Mouse (Mus musculus): ENCODE results near the gene Sptssb.

DNA sequence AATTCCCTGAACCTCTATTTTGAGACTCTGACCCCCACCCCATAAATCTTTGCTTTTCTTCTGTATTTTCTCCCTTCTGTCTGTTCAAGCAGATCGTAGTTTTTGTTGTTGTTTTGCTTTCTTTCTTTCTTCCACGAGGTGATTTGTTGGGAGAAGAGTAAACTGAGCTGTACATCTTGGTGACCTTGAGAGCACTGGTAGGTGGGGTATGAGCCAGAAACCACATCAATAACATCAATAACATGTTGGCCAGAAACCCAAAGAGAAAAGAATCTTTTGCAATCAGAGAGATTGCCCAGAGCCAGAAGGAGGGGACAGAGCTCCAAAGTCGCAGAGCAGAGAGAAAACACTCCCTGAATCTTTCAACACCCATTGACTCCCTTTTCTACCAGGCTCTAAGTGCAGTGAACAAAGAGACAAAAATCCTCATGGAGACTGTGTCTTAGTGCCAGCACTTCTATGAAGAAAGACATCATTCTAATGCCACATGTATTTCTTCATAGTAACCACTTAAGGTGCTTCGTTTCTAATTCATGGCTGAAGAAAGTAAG, 80.4 kb downstream of the Sptssb start:
- TF ChIP-seq CTCF (IDR thresholded peaks at IDR 0.05; ENCODE audit: control insufficient read depth, insufficient read depth, insufficient replicate concordance, low read depth, low read length) (no peak), POLR2A (IDR thresholded peaks at IDR 0.05; ENCODE audit: control insufficient read depth, low read depth, low read length) (no peak)

Data from testis, adult 2 months (tissue).